Mouse (Mus musculus): ENCODE results near the gene Arhgef33.

DNA sequence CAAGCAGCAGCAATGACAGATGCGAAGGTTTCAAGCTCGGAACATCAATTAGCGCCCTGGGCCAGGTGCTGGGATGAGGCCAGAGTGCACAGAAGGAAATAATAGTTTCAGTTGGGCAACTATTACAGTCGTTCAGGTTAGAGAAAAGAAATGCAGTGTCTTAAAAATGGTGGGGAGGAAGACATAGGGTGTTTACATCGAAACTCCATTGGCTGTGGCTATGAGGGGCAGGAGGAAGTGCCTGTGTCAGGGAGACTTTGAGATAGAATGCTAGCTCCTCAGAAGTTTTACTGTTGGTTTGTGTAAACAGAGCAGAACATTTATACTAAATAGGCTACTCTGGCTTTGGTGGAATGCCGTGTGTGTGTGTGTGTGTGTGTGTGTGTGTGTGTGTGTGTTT is 19.2 kb upstream of the Arhgef33 start:
- TF ChIP-seq ZC3H11A (IDR thresholded peaks at IDR 0.05; ENCODE audit: borderline replicate concordance, low read depth, low read length) (no peak), MAFK (IDR thresholded peaks at IDR 0.05; ENCODE audit: insufficient read depth, low read depth, low read length) (no peak), HCFC1 (IDR thresholded peaks at IDR 0.05; ENCODE audit: borderline replicate concordance, insufficient read depth, low read length) (no peak), CHD2 (IDR thresholded peaks at IDR 0.05; ENCODE audit: low read depth, low read length) (no peak)

Data from ES-E14 (cell line).